ENCODE assay signal across 12 mouse cellular contexts in genomic region chr8:83964015-83964765, GRCm38 (mm10). TPM values are rescaled to one million over a fixed set of nuclear protein-coding genes. Genes with fewer than 3 reads are reported as not detected.
DNase-seq lines count a peak whose midpoint lies in the region; ATAC-seq and TF ChIP-seq lines count a peak whose summit lies in the region.
"Had no signal": no experiment of that assay in that cellular context is flagged by ENCODE, and none has a peak within 500 bp of the region (broad histone marks: within the 10 kb centered on the region; RNA-seq: fewer than 3 reads in every experiment).

No protein-coding gene starts in this region.

- no peaks in the 10 kb centered on the region for H3K9me3 ChIP-seq in heart, embryonic 11.5 days (replicated peaks; ENCODE audit: control insufficient read depth, low read length)
- no peaks in the 10 kb centered on the region for H3K9me3 ChIP-seq in lung, embryonic 16.5 days (ENCODE audit: control insufficient read depth, low read length)
- H3K9me3 ChIP-seq: forebrain, embryonic 10.5 days; limb, embryonic 13.5 days had no signal

- intact Hi-C loops in heart, adult 2 months (cut with DNase I), result no loop called here

- ATAC-seq in heart, embryonic 11.5 days (replicated peaks; ENCODE audit: insufficient number of reproducible peaks, low FRiP score, low TSS enrichment), result no peak
- peak; percentile 68 for ATAC-seq in lung, embryonic 16.5 days (ENCODE audit: low read depth)
- ATAC-seq in granulocyte monocyte progenitor cell, adult 5-6 weeks (replicated peaks; ENCODE audit: poor library complexity, severe bottlenecking), result no peak

- H3K79me2 ChIP-seq in heart, adult 2 months (replicated peaks; ENCODE audit: control insufficient read depth, insufficient read depth, low read length), result no peaks in the 10 kb centered on the region

- H3K27ac ChIP-seq in heart, adult 2 months, result peak overlapping the region; percentile 72
- H3K27ac ChIP-seq in heart, embryonic 11.5 days (ENCODE audit: low read depth, low read length), result no peak overlapping the region
- no peak overlapping the region for H3K27ac ChIP-seq in lung, embryonic 16.5 days (ENCODE audit: low read length)
- H3K27ac ChIP-seq: forebrain, embryonic 10.5 days; limb, embryonic 13.5 days had no signal

- 54% methylated on average over 5 of the region's 5 CpGs for WGBS in heart, adult 2 months
- 86% methylated on average over 5 of the region's 5 CpGs for WGBS in heart, embryonic 11.5 days (ENCODE audit: insufficient replicate concordance)
- WGBS in lung, embryonic 16.5 days, result 75% methylated on average over 5 of the region's 5 CpGs

- TF ChIP-seq EP300 in heart, adult 2 months (IDR thresholded peaks at IDR 0.05; ENCODE audit: insufficient read depth, low read depth, low read length), result peak; percentile 61; the same call in 1 of the 2 replicates

- no peak overlapping the region for H3K4me3 ChIP-seq in heart, adult 2 months
- no peak overlapping the region for H3K4me3 ChIP-seq in heart, embryonic 11.5 days (ENCODE audit: low read depth, low read length)
- H3K4me3 ChIP-seq in lung, embryonic 16.5 days (ENCODE audit: low read length), result no peak overlapping the region
- H3K4me3 ChIP-seq: forebrain, embryonic 10.5 days; limb, embryonic 13.5 days had no signal

- H3K4me2 ChIP-seq in heart, embryonic 11.5 days, result no peak overlapping the region
- H3K4me2 ChIP-seq in lung, embryonic 16.5 days (ENCODE audit: low read depth, low read length), result no peak overlapping the region
- H3K4me2 ChIP-seq: limb, embryonic 13.5 days had no signal

- no peaks in the 10 kb centered on the region for H3K27me3 ChIP-seq in heart, adult 2 months (ENCODE audit: control insufficient read depth, insufficient read depth, low read length)
- no peaks in the 10 kb centered on the region for H3K27me3 ChIP-seq in heart, embryonic 11.5 days (ENCODE audit: control insufficient read depth, insufficient read depth, low read length)
- no peaks in the 10 kb centered on the region for H3K27me3 ChIP-seq in lung, embryonic 16.5 days (ENCODE audit: control insufficient read depth, insufficient read depth, low read depth, low read length)
- H3K27me3 ChIP-seq: limb, embryonic 13.5 days had no signal

- peak in 1 of 2 experiments; percentile 73 for DNase-seq in heart, adult 2 months
- DNase-seq in adrenal gland, postnatal 14 days, result peak; percentile 77
- peak; percentile 68 for DNase-seq in gastrocnemius, postnatal 25 days
- no peak for DNase-seq in frontal cortex, postnatal 10 days (ENCODE audit: low spot score in 2 of 2)
- no peak for DNase-seq in cerebellum, adult 9-10 months
- DNase-seq: right cerebral cortex, adult 18-20 months; thymus, postnatal 36 days had no signal

- H3K9ac ChIP-seq in heart, adult 2 months (ENCODE audit: low read depth, low read length), result no peak overlapping the region
- H3K9ac ChIP-seq in heart, embryonic 11.5 days (ENCODE audit: low read depth, low read length), result no peak overlapping the region
- no peak overlapping the region for H3K9ac ChIP-seq in lung, embryonic 16.5 days (ENCODE audit: low read length)
- H3K9ac ChIP-seq: limb, embryonic 13.5 days had no signal

- H3K36me3 ChIP-seq in heart, adult 2 months (ENCODE audit: control insufficient read depth, insufficient read depth, low read length), result no peaks in the 10 kb centered on the region; the same call in 1 of the 2 replicates
- H3K36me3 ChIP-seq in heart, embryonic 11.5 days (ENCODE audit: control insufficient read depth, insufficient read depth, low read length), result peaks cover 7% of the 10 kb centered on the region
- peaks cover 16% of the 10 kb centered on the region for H3K36me3 ChIP-seq in lung, embryonic 16.5 days (ENCODE audit: control insufficient read depth, insufficient read depth, low read length)

- TF ChIP-seq CTCF in heart, adult 2 months (IDR thresholded peaks at IDR 0.05), result no peak

- peaks cover 3% of the 10 kb centered on the region for H3K4me1 ChIP-seq in heart, adult 2 months (ENCODE audit: control insufficient read depth, insufficient read depth, low read length)
- no peaks in the 10 kb centered on the region for H3K4me1 ChIP-seq in heart, embryonic 11.5 days (ENCODE audit: control insufficient read depth, insufficient read depth, low read length)
- H3K4me1 ChIP-seq in lung, embryonic 16.5 days (replicated peaks; ENCODE audit: control insufficient read depth, insufficient read depth, low read length), result no peaks in the 10 kb centered on the region
- H3K4me1 ChIP-seq: forebrain, embryonic 10.5 days; limb, embryonic 13.5 days had no signal

- no peak for TF ChIP-seq POLR2A in heart, adult 2 months (IDR thresholded peaks at IDR 0.05; ENCODE audit: insufficient read depth, low read depth, low read length)

RNA-seq across cellular contexts. Expression of gene Prkaca, which starts 8.6 kb away (rescaled TPM):
- total RNA-seq in heart, adult 2 months (2021), result 100 to 1,000 TPM; 306 to 331 TPM
- 239 and 333 TPM in 2 replicates for polyA plus RNA-seq in heart, adult 2 months (2012; rRNA removed)
- 136 and 139 TPM in 2 replicates for polyA plus RNA-seq in heart, embryonic 11.5 days (2014; fragmentation: Nextera tagmentation; extraction: Ambion mirVana)
- total RNA-seq in adrenal gland, postnatal 14 days (2021), result 251 and 300 TPM in 2 replicates
- 100 to 1,000 TPM; 163 to 177 TPM for total RNA-seq in gastrocnemius, postnatal 25 days (2021)
- polyA plus RNA-seq in lung, embryonic 16.5 days (2015; fragmentation: Nextera tagmentation; extraction: Ambion mirVana), result 103 and 133 TPM in 2 replicates
- total RNA-seq in granulocyte monocyte progenitor cell, adult 5-6 weeks (2014; fragmentation: Nextera tagmentation), result 36.4 and 39.3 TPM in 2 replicates
- total RNA-seq in granulocyte monocyte progenitor cell, adult 5-6 weeks (2017), result 18.2 and 20.3 TPM in 2 replicates

RNA-seq across cellular contexts. Expression of gene Asf1b, which starts 8.9 kb away (rescaled TPM):
- total RNA-seq in heart, adult 2 months (2021), result 1 to 10 TPM; 1.7 to 1.8 TPM
- 2.2 and 3.7 TPM in 2 replicates for polyA plus RNA-seq in heart, adult 2 months (2012; rRNA removed)
- polyA plus RNA-seq in heart, embryonic 11.5 days (2014; fragmentation: Nextera tagmentation; extraction: Ambion mirVana), result 69.4 and 72.2 TPM in 2 replicates
- 9.7 and 10.7 TPM in 2 replicates for total RNA-seq in adrenal gland, postnatal 14 days (2021)
- under 1 TPM; 0.54 to 0.96 TPM for total RNA-seq in gastrocnemius, postnatal 25 days (2021)
- 76.7 and 82.8 TPM in 2 replicates for polyA plus RNA-seq in lung, embryonic 16.5 days (2015; fragmentation: Nextera tagmentation; extraction: Ambion mirVana)
- 36.8 and 53.8 TPM in 2 replicates for total RNA-seq in granulocyte monocyte progenitor cell, adult 5-6 weeks (2014; fragmentation: Nextera tagmentation)
- total RNA-seq in granulocyte monocyte progenitor cell, adult 5-6 weeks (2017), result 29.8 and 33.2 TPM in 2 replicates

RNA-seq across cellular contexts. Expression of gene Gm10644, which starts 9.2 kb away (rescaled TPM):
- total RNA-seq in heart, adult 2 months (2021), result 1 to 10 TPM; 1.3 to 1.7 TPM
- 1.9 and 2.8 TPM in 2 replicates for polyA plus RNA-seq in heart, adult 2 months (2012; rRNA removed)
- 0.58 and 0.76 TPM in 2 replicates for polyA plus RNA-seq in heart, embryonic 11.5 days (2014; fragmentation: Nextera tagmentation; extraction: Ambion mirVana)
- 1.1 and 1.4 TPM in 2 replicates for total RNA-seq in adrenal gland, postnatal 14 days (2021)
- under 1 TPM; 0.24 to 0.26 TPM for total RNA-seq in gastrocnemius, postnatal 25 days (2021)
- 0.69 and 1.1 TPM in 2 replicates for polyA plus RNA-seq in lung, embryonic 16.5 days (2015; fragmentation: Nextera tagmentation; extraction: Ambion mirVana)
- total RNA-seq in granulocyte monocyte progenitor cell, adult 5-6 weeks (2014; fragmentation: Nextera tagmentation), result not detected in 2 replicates
- total RNA-seq in granulocyte monocyte progenitor cell, adult 5-6 weeks (2017), result not detected in 2 replicates

RNA-seq across cellular contexts. Expression of gene Samd1, which starts 33.3 kb away (rescaled TPM):
- 10 to 100 TPM; 21.6 to 29.9 TPM for total RNA-seq in heart, adult 2 months (2021)
- polyA plus RNA-seq in heart, adult 2 months (2012; rRNA removed), result 29.7 and 32.1 TPM in 2 replicates
- polyA plus RNA-seq in heart, embryonic 11.5 days (2014; fragmentation: Nextera tagmentation; extraction: Ambion mirVana), result 8.1 and 10.1 TPM in 2 replicates
- total RNA-seq in adrenal gland, postnatal 14 days (2021), result 37.0 and 42.5 TPM in 2 replicates
- total RNA-seq in gastrocnemius, postnatal 25 days (2021), result 10 to 100 TPM; 15.6 to 16.7 TPM
- polyA plus RNA-seq in lung, embryonic 16.5 days (2015; fragmentation: Nextera tagmentation; extraction: Ambion mirVana), result 8.4 and 11.0 TPM in 2 replicates
- 58.8 and 66.1 TPM in 2 replicates for total RNA-seq in granulocyte monocyte progenitor cell, adult 5-6 weeks (2014; fragmentation: Nextera tagmentation)
- 37.5 and 60.0 TPM in 2 replicates for total RNA-seq in granulocyte monocyte progenitor cell, adult 5-6 weeks (2017)

RNA-seq across cellular contexts. Expression of gene 1700067K01Rik, which starts 37.1 kb away (rescaled TPM):
- under 1 TPM in 1 of 2 experiments, not detected in 1; 0.26 TPM for total RNA-seq in heart, adult 2 months (2021)
- 0.16 and 0.50 TPM in 2 replicates for polyA plus RNA-seq in heart, adult 2 months (2012; rRNA removed)
- 0.42 and 0.52 TPM in 2 replicates for polyA plus RNA-seq in heart, embryonic 11.5 days (2014; fragmentation: Nextera tagmentation; extraction: Ambion mirVana)
- 0.56 and 0.83 TPM in 2 replicates for total RNA-seq in adrenal gland, postnatal 14 days (2021)
- total RNA-seq in gastrocnemius, postnatal 25 days (2021), result under 1 TPM; 0.33 to 0.35 TPM
- polyA plus RNA-seq in lung, embryonic 16.5 days (2015; fragmentation: Nextera tagmentation; extraction: Ambion mirVana), result 0.55 and 1.1 TPM in 2 replicates
- 2.3 TPM in 1 of 2 replicates, not detected in the other for total RNA-seq in granulocyte monocyte progenitor cell, adult 5-6 weeks (2014; fragmentation: Nextera tagmentation)
- not detected in 2 replicates for total RNA-seq in granulocyte monocyte progenitor cell, adult 5-6 weeks (2017)

Comparison
In these comparisons a context has a peak if more than half of its experiments do, and no peak if none do; other contexts are left out.
1. DNase-seq: peak in adrenal gland, postnatal 14 days (single experiment) and gastrocnemius, postnatal 25 days (single experiment); none in frontal cortex, postnatal 10 days (0 of 2) and cerebellum, adult 9-10 months (single experiment).